Mouse (Mus musculus) thymus, adult 2 months (tissue): ENCODE results near the gene Sphkap.

Experiments used
- CTCF ChIP-seq: fragments of 200-500 bp; IDR thresholded peaks from 2 replicates; pipeline ENCODE4 v1.5.1; 2012; ENCODE audit warnings: mild to moderate bottlenecking, control low read depth, low read length, moderate library complexity, borderline replicate concordance; ENCODE audit not compliant: control insufficient read depth, poor library complexity, insufficient read depth; ENCODE audit errors: extremely low read depth
- POLR2A ChIP-seq: fragments of 200-500 bp; IDR thresholded peaks from 2 replicates; pipeline ENCODE4 v1.6.1; 2012; ENCODE audit warnings: mild to moderate bottlenecking, low read length, control low read depth, moderate library complexity; ENCODE audit not compliant: control insufficient read depth, poor library complexity, insufficient read depth; ENCODE audit errors: extremely low read depth

DNA sequence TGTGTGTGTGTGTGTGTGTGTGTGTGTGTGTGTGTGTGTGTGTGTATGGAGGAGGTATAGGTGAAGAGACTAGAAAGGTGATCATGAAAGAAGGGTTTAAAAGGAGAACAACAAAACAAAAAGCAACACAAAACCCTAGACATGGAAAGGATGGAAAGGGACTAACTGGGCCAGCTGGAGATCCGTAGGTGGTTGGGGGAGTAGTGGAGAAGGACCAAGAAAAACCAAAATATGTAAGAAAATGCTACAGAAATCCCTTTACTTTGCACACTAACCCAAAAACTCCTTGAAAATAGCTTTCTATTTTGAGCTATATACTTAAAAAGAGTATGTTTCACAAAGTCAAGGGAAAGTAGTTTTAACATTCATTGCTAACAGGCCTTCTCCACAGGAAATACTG is 6.9 kb downstream of the Sphkap start:
- TF ChIP-seq POLR2A (no peak), CTCF (no peak)
